Mouse (Mus musculus) stomach, embryonic 14.5 days (tissue): ENCODE data around the gene Fam84b. TPM values are rescaled to one million over a fixed set of nuclear protein-coding genes. Genes with fewer than 3 reads are reported as not detected.

ENCODE experiments used
- ATAC-seq: fragments of 200-750 bp; cut with Nextera tagmentation; 2 replicates; pipeline ENCODE4 v1.8.0; 2017; ENCODE audit warnings: low read depth, moderate TSS enrichment; ENCODE audit not compliant: insufficient number of reproducible peaks, insufficient read depth, low FRiP score
- H3K27ac ChIP-seq: fragments of 300-500 bp; sonication (generic); 2 replicates; pipeline ENCODE4 v1.5.1; 2014; ENCODE audit warnings: mild to moderate bottlenecking, low read length, moderate library complexity, mixed read lengths
- H3K27me3 ChIP-seq: fragments of 300-500 bp; sonication (generic); 2 replicates; pipeline ENCODE4 v1.6.1; 2014; ENCODE audit warnings: low read length, control low read depth, mixed read lengths; ENCODE audit not compliant: control insufficient read depth, insufficient read depth
- H3K36me3 ChIP-seq: fragments of 300-500 bp; sonication (generic); 2 replicates; pipeline ENCODE4 v1.6.1; 2014; ENCODE audit warnings: mild to moderate bottlenecking, control low read depth, low read length, moderate library complexity, mixed read lengths; ENCODE audit not compliant: control insufficient read depth, insufficient read depth
- H3K4me1 ChIP-seq: fragments of 300-500 bp; sonication (generic); 2 replicates; pipeline ENCODE4 v1.6.1; 2014; ENCODE audit warnings: low read length, control low read depth, mixed read lengths; ENCODE audit not compliant: control insufficient read depth, insufficient read depth
- H3K4me2 ChIP-seq: fragments of 300-500 bp; sonication (generic); replicated peaks from 2 replicates; pipeline ENCODE4 v1.6.1; 2014; ENCODE audit warnings: low read depth, low read length, control low read depth
- H3K4me3 ChIP-seq: fragments of 300-500 bp; sonication (generic); 2 replicates; pipeline ENCODE4 v1.5.1; 2014; ENCODE audit warnings: low read depth, low read length, control low read depth
- H3K9ac ChIP-seq: fragments of 300-500 bp; sonication (generic); replicated peaks from 2 replicates; pipeline ENCODE4 v1.6.1; 2014; ENCODE audit warnings: low read depth, mild to moderate bottlenecking, control low read depth, low read length, moderate library complexity, mixed read lengths
- H3K9me3 ChIP-seq: fragments of 300-500 bp; sonication (generic); 2 replicates; pipeline ENCODE4 v1.6.1; 2016; ENCODE audit warnings: low read depth, low read length, control low read depth; ENCODE audit not compliant: control insufficient read depth
- WGBS: fragments of 180-500 bp; shearing (Covaris S2); extraction: QIAGEN DNeasy Blood & Tissue Kit; methylation state at CpG from one replicate; pipeline ENCODE4 v1.1.7; 2014; 5-methylcytosine and 5-hydroxymethylcytosine counted together
- polyA plus RNA-seq: library from polyadenylated mRNA; unstranded; fragments of >200 nt; fragmentation: Nextera tagmentation; extraction: Ambion mirVana; gene quantifications from 2 replicates; pipeline ENCODE4 v1.2.1, GENCODE M21; 2014

The Fam84b gene
- polyA plus RNA-seq, 1 experiment from 2014 or later, result 17.0 TPM

DNA sequence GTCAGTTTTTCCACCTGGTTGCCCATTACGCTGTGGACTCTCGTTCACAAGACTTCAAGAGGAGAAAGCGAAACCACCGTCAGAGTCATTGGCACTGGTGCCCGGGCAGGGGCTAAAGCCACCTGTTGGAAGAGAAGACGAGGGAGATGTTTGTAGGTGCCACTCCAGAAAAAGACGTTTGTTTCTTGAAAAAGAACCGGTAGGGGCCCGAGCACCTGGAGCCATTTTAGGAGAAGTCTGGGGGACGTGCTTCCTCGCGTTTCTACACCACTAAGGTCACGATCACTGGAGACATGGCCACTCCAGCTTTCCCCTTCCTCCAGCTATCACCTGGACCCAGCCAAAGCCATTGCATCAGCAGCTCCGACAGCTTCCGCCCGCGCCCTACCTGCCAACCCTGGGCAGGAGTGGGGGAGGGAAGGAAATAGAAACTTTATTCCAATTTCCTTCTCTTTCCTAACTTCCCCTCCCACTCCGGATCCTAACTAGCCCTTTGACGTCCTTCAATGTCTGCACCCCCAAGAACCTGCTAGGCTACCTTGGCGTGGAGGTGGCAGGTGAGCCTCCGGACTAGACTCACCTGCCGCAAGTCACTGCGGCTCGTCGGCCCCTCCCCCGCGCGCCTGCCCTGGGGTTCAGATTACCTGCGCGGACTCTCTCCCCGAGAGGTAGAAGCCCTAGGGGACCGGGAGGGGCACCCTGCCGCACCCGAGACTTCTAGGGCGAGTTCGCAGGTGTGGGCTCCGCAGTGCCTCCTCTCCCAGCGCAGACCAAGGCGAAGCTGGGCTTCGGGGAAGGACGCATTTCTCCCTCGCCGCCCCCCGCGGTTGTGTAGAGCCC is 29.5 kb downstream of the Fam84b start:
- Histone ChIP-seq H3K27ac (peak overlapping the region; percentile 95), H3K9me3 (no peaks in the 10 kb centered on the region), H3K4me3 (peak overlapping the region; percentile 75), H3K27me3 (no peaks in the 10 kb centered on the region), H3K9ac (peak overlapping the region; percentile 64), H3K4me1 (peaks cover 9% of the 10 kb centered on the region; the same call in 1 of the 2 replicates), H3K36me3 (no peaks in the 10 kb centered on the region), H3K4me2 (peak overlapping the region; percentile 99)
- peak; percentile 62 for ATAC-seq
- WGBS, result 0% methylated on average over 45 of the region's 45 CpGs

DNA sequence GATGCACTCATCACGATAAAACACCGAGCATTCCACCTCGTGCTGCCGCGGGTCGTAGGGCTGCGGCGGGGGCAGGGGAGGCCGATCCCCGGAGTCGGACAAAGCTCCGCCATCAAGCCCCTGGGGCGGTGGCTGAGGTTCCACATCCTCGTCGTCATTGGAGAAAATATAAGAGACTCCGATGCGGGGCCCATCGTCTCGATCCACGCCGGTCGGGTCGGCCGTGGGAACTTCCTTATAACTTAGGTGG is 30.0 kb downstream of the Fam84b start:
- H3K27ac ChIP-seq, result peak overlapping the region; percentile 95; the same call in 1 of the 2 replicates
- peak overlapping the region; percentile 75 for H3K4me3 ChIP-seq
- H3K27me3 ChIP-seq, result no peaks in the 10 kb centered on the region
- ATAC-seq, result no peak
- peak overlapping the region; percentile 99 for H3K4me2 ChIP-seq
- H3K9ac ChIP-seq, result peak overlapping the region; percentile 64
- H3K4me1 ChIP-seq, result peaks cover 9% of the 10 kb centered on the region; the same call in 1 of the 2 replicates
- H3K9me3 ChIP-seq, result no peaks in the 10 kb centered on the region
- WGBS, result under 1% methylated on average over 24 of the region's 24 CpGs
- H3K36me3 ChIP-seq, result no peaks in the 10 kb centered on the region

GRCm38 (mm10) chr15:60822803-60823619 is 30.6 kb downstream of the Fam84b start:
- peak; percentile 69 for ATAC-seq
- Histone ChIP-seq H3K36me3 (no peaks in the 10 kb centered on the region), H3K9me3 (no peaks in the 10 kb centered on the region), H3K4me2 (peak overlapping the region; percentile 99), H3K27ac (peak overlapping the region; percentile 95; the same call in 1 of the 2 replicates), H3K4me1 (peaks cover 9% of the 10 kb centered on the region; the same call in 1 of the 2 replicates), H3K4me3 (peak overlapping the region; percentile 75), H3K27me3 (no peaks in the 10 kb centered on the region), H3K9ac (peak overlapping the region; percentile 64)
- WGBS, result under 1% methylated on average over 67 of the region's 68 CpGs

- Histone ChIP-seq H3K27me3 (no peaks in the 10 kb centered on the region), H3K9me3 (no peaks in the 10 kb centered on the region), H3K36me3 (no peaks in the 10 kb centered on the region), H3K9ac (peak overlapping the region; percentile 64; the same call in 1 of the 2 replicates), H3K4me2 (peak overlapping the region; percentile 99), H3K27ac (peak overlapping the region; percentile 95; the same call in 1 of the 2 replicates), H3K4me1 (peaks cover 9% of the 10 kb centered on the region; the same call in 1 of the 2 replicates), H3K4me3 (peak overlapping the region; percentile 75)
- WGBS, result 4% methylated on average over 10 of the region's 10 CpGs
- 0 out of 2 replicates have a peak, but pooled peaks have one; percentile 11 for ATAC-seq
These were observed 31.3 kb downstream of the Fam84b start for GRCm38 (mm10) chr15:60822101-60822802.

GRCm38 (mm10) chr15:60818500-60818899 is 35.1 kb downstream of the Fam84b start:
- Histone ChIP-seq H3K4me3 (no peak overlapping the region), H3K36me3 (no peaks in the 10 kb centered on the region), H3K27ac (no peak overlapping the region), H3K9me3 (no peaks in the 10 kb centered on the region), H3K4me1 (peaks cover 6% of the 10 kb centered on the region; the same call in 1 of the 2 replicates), H3K9ac (no peak overlapping the region), H3K27me3 (no peaks in the 10 kb centered on the region), H3K4me2 (no peak overlapping the region)
- 87% methylated on average over 1 of the region's 1 CpGs for WGBS
- no peak for ATAC-seq

- 80% methylated on average over 1 of the region's 1 CpGs for WGBS
- no peak for ATAC-seq
These were observed 37.1 kb downstream of the Fam84b start for GRCm38 (mm10) chr15:60816478-60816877.

GRCm38 (mm10) chr15:60814542-60814941 is 39.0 kb downstream of the Fam84b start:
- WGBS, result 75% methylated on average over 3 of the region's 3 CpGs
- Histone ChIP-seq H3K27me3 (no peaks in the 10 kb centered on the region), H3K9me3 (no peaks in the 10 kb centered on the region), H3K4me2 (no peak overlapping the region), H3K4me3 (no peak overlapping the region), H3K9ac (no peak overlapping the region), H3K27ac (no peak overlapping the region), H3K4me1 (no peaks in the 10 kb centered on the region), H3K36me3 (no peaks in the 10 kb centered on the region)
- no peak for ATAC-seq

More at GRCm38 (mm10) chr15:60816478-60816877, 37.1 kb downstream of the Fam84b start:
- 0 out of 2 replicates have a peak, but pooled peaks cover 2% of the 10 kb centered on the region for H3K4me1 ChIP-seq
- no peaks in the 10 kb centered on the region for H3K27me3 ChIP-seq
- H3K9ac ChIP-seq, result no peak overlapping the region
- no peaks in the 10 kb centered on the region for H3K9me3 ChIP-seq
- no peak overlapping the region for H3K4me3 ChIP-seq
- H3K36me3 ChIP-seq, result no peaks in the 10 kb centered on the region
- no peak overlapping the region for H3K27ac ChIP-seq
- no peak overlapping the region for H3K4me2 ChIP-seq
